Mouse (Mus musculus) hindbrain, embryonic 15.5 days (tissue): ENCODE results near the gene Phlda1. TPM values are rescaled to one million over a fixed set of nuclear protein-coding genes. Genes with fewer than 3 reads are reported as not detected.

Experiments
- ATAC-seq: fragments of 200-750 bp; cut with Nextera tagmentation; 2 replicates; pipeline ENCODE4 v1.8.0; 2017; ENCODE audit warnings: low read depth, moderate number of reproducible peaks, moderate TSS enrichment; ENCODE audit not compliant: low FRiP score
- H3K27ac ChIP-seq: fragments of 300-500 bp; sonication (generic); replicated peaks from 2 replicates; pipeline ENCODE4 v1.5.1; 2015; ENCODE audit warnings: mild to moderate bottlenecking, inconsistent platforms
- H3K27me3 ChIP-seq: fragments of 300-500 bp; sonication (generic); 2 replicates; pipeline ENCODE4 v1.6.1; 2015; ENCODE audit warnings: control low read depth, inconsistent platforms
- H3K36me3 ChIP-seq: fragments of 300-500 bp; sonication (generic); 2 replicates; pipeline ENCODE4 v1.6.1; 2015; ENCODE audit warnings: control low read depth, inconsistent platforms
- H3K4me1 ChIP-seq: fragments of 300-500 bp; sonication (generic); replicated peaks from 2 replicates; pipeline ENCODE4 v1.6.1; 2015; ENCODE audit warnings: control low read depth, inconsistent platforms
- H3K4me2 ChIP-seq: fragments of 300-500 bp; sonication (generic); 2 replicates; pipeline ENCODE4 v1.6.1; 2015; ENCODE audit warnings: moderate library complexity, mild to moderate bottlenecking, inconsistent platforms
- H3K4me3 ChIP-seq: fragments of 300-500 bp; sonication (generic); 2 replicates; pipeline ENCODE4 v1.5.1; 2015; ENCODE audit warnings: mild to moderate bottlenecking, inconsistent platforms
- H3K9ac ChIP-seq: fragments of 300-500 bp; sonication (generic); 2 replicates; pipeline ENCODE4 v1.6.1; 2015; ENCODE audit warnings: inconsistent platforms
- H3K9me3 ChIP-seq: fragments of 300-500 bp; sonication (generic); 2 replicates; pipeline ENCODE4 v1.6.1; 2016; ENCODE audit warnings: control low read depth, inconsistent platforms
- WGBS: fragments of 180-500 bp; shearing (Covaris S2); methylation state at CpG from one replicate; pipeline ENCODE4 v1.1.7; 2015; 5-methylcytosine and 5-hydroxymethylcytosine counted together
- polyA plus RNA-seq: library from polyadenylated mRNA; unstranded; fragments of >200 nt; fragmentation: Nextera tagmentation; extraction: Ambion mirVana; gene quantifications from 2 replicates; pipeline ENCODE4 v1.2.1, GENCODE M21; 2015

Gene Phlda1
- polyA plus RNA-seq, 1 experiment from 2014 or later: 68.2 TPM

- 50% methylated on average over 9 of the region's 9 CpGs for WGBS
- no peak overlapping the region for H3K4me2 ChIP-seq
- no peaks in the 10 kb centered on the region for H3K36me3 ChIP-seq
- peak; percentile 44; the same call in 1 of the 2 replicates for ATAC-seq
- peak overlapping the region; percentile 50 for H3K27ac ChIP-seq
- no peak overlapping the region for H3K9ac ChIP-seq
- H3K9me3 ChIP-seq: no peaks in the 10 kb centered on the region
- H3K4me1 ChIP-seq: peaks cover 13% of the 10 kb centered on the region
- no peaks in the 10 kb centered on the region for H3K27me3 ChIP-seq
- H3K4me3 ChIP-seq: no peak overlapping the region
Measured at GRCm38 (mm10) chr10:111539724-111540324, 33.7 kb downstream of the Phlda1 start.

- WGBS: 63% methylated on average over 9 of the region's 9 CpGs
Measured at GRCm38 (mm10) chr10:111540678-111541077, 34.6 kb downstream of the Phlda1 start.

GRCm38 (mm10) chr10:111543106-111543505 lies 37.0 kb downstream of the Phlda1 start:
- no peak overlapping the region for H3K4me3 ChIP-seq
- peaks cover 17% of the 10 kb centered on the region for H3K4me1 ChIP-seq
- no peak for ATAC-seq
- H3K9ac ChIP-seq: no peak overlapping the region
- WGBS: 79% methylated on average over 7 of the region's 7 CpGs
- no peaks in the 10 kb centered on the region for H3K9me3 ChIP-seq
- H3K27ac ChIP-seq: no peak overlapping the region
- no peaks in the 10 kb centered on the region for H3K27me3 ChIP-seq
- no peak overlapping the region for H3K4me2 ChIP-seq
- no peaks in the 10 kb centered on the region for H3K36me3 ChIP-seq

More at GRCm38 (mm10) chr10:111540678-111541077, 34.6 kb downstream of the Phlda1 start:
- H3K9ac ChIP-seq: no peak overlapping the region
- no peak overlapping the region for H3K27ac ChIP-seq
- no peaks in the 10 kb centered on the region for H3K9me3 ChIP-seq
- ATAC-seq: no peak
- H3K4me3 ChIP-seq: no peak overlapping the region
- H3K4me1 ChIP-seq: peaks cover 13% of the 10 kb centered on the region
- H3K36me3 ChIP-seq: no peaks in the 10 kb centered on the region
- H3K4me2 ChIP-seq: no peak overlapping the region
- no peaks in the 10 kb centered on the region for H3K27me3 ChIP-seq

GRCm38 (mm10) chr10:111543781-111544260 lies 37.7 kb downstream of the Phlda1 start:
- no peak overlapping the region for H3K4me2 ChIP-seq
- 40% methylated on average over 7 of the region's 7 CpGs for WGBS
- H3K27ac ChIP-seq: no peak overlapping the region
- ATAC-seq: peak; percentile 68
- H3K4me3 ChIP-seq: no peak overlapping the region
- no peaks in the 10 kb centered on the region for H3K9me3 ChIP-seq
- no peaks in the 10 kb centered on the region for H3K36me3 ChIP-seq
- peaks cover 17% of the 10 kb centered on the region for H3K4me1 ChIP-seq
- H3K27me3 ChIP-seq: no peaks in the 10 kb centered on the region
- H3K9ac ChIP-seq: no peak overlapping the region

GRCm38 (mm10) chr10:111544311-111544710 lies 38.2 kb downstream of the Phlda1 start:
- no peak overlapping the region for H3K4me3 ChIP-seq
- peaks cover 14% of the 10 kb centered on the region for H3K4me1 ChIP-seq
- no peaks in the 10 kb centered on the region for H3K27me3 ChIP-seq
- no peaks in the 10 kb centered on the region for H3K9me3 ChIP-seq
- no peak overlapping the region for H3K4me2 ChIP-seq
- no peak overlapping the region for H3K9ac ChIP-seq
- no peak overlapping the region for H3K27ac ChIP-seq
- H3K36me3 ChIP-seq: no peaks in the 10 kb centered on the region
- WGBS: 75% methylated on average over 4 of the region's 4 CpGs
- ATAC-seq: no peak

- 77% methylated on average over 4 of the region's 4 CpGs for WGBS
Measured at GRCm38 (mm10) chr10:111545648-111546047, 39.6 kb downstream of the Phlda1 start.

GRCm38 (mm10) chr10:111547881-111548372 lies 41.8 kb downstream of the Phlda1 start:
- Histone ChIP-seq H3K4me3 (no peak overlapping the region), H3K9ac (no peak overlapping the region), H3K27ac (no peak overlapping the region), H3K4me2 (no peak overlapping the region), H3K27me3 (no peaks in the 10 kb centered on the region), H3K4me1 (peaks cover 8% of the 10 kb centered on the region; the same call in 1 of the 2 replicates), H3K9me3 (no peaks in the 10 kb centered on the region), H3K36me3 (no peaks in the 10 kb centered on the region)
- ATAC-seq: peak; percentile 33; the same call in 1 of the 2 replicates
- WGBS: 69% methylated on average over 10 of the region's 10 CpGs

More at GRCm38 (mm10) chr10:111545648-111546047, 39.6 kb downstream of the Phlda1 start:
- Histone ChIP-seq H3K9me3 (no peaks in the 10 kb centered on the region), H3K4me1 (peaks cover 8% of the 10 kb centered on the region; the same call in 1 of the 2 replicates), H3K27me3 (no peaks in the 10 kb centered on the region), H3K4me3 (no peak overlapping the region), H3K27ac (no peak overlapping the region), H3K9ac (no peak overlapping the region), H3K36me3 (no peaks in the 10 kb centered on the region), H3K4me2 (no peak overlapping the region)
- ATAC-seq: no peak

GRCm38 (mm10) chr10:111550075-111550695 lies 44.1 kb downstream of the Phlda1 start:
- Histone ChIP-seq H3K27ac (no peak overlapping the region), H3K9me3 (no peaks in the 10 kb centered on the region), H3K4me3 (no peak overlapping the region), H3K27me3 (no peaks in the 10 kb centered on the region), H3K9ac (no peak overlapping the region), H3K4me2 (no peak overlapping the region), H3K4me1 (peaks cover 4% of the 10 kb centered on the region; the same call in 1 of the 2 replicates), H3K36me3 (no peaks in the 10 kb centered on the region)
- 59% methylated on average over 6 of the region's 6 CpGs for WGBS
- ATAC-seq: peak; percentile 72; the same call in 1 of the 2 replicates

- 86% methylated on average over 7 of the region's 7 CpGs for WGBS
- Histone ChIP-seq H3K36me3 (no peaks in the 10 kb centered on the region), H3K27ac (no peak overlapping the region), H3K4me1 (no peaks in the 10 kb centered on the region), H3K9ac (no peak overlapping the region), H3K4me2 (no peak overlapping the region), H3K4me3 (no peak overlapping the region), H3K9me3 (no peaks in the 10 kb centered on the region), H3K27me3 (no peaks in the 10 kb centered on the region)
- no peak for ATAC-seq
Measured at GRCm38 (mm10) chr10:111553695-111554094, 47.6 kb downstream of the Phlda1 start.

GRCm38 (mm10) chr10:111554651-111555050 lies 48.6 kb downstream of the Phlda1 start:
- no peaks in the 10 kb centered on the region for H3K9me3 ChIP-seq
- H3K36me3 ChIP-seq: no peaks in the 10 kb centered on the region
- H3K4me2 ChIP-seq: no peak overlapping the region
- H3K4me3 ChIP-seq: no peak overlapping the region
- H3K9ac ChIP-seq: no peak overlapping the region
- no peak overlapping the region for H3K27ac ChIP-seq
- no peak for ATAC-seq
- 0 out of 2 replicates have a peak, but pooled peaks cover 3% of the 10 kb centered on the region for H3K4me1 ChIP-seq
- 91% methylated on average over 5 of the region's 5 CpGs for WGBS
- no peaks in the 10 kb centered on the region for H3K27me3 ChIP-seq

GRCm38 (mm10) chr10:111558211-111558610 lies 52.1 kb downstream of the Phlda1 start:
- no peaks in the 10 kb centered on the region for H3K9me3 ChIP-seq
- no peak overlapping the region for H3K4me2 ChIP-seq
- no peaks in the 10 kb centered on the region for H3K27me3 ChIP-seq
- H3K9ac ChIP-seq: no peak overlapping the region
- ATAC-seq: no peak
- WGBS: 88% methylated on average over 5 of the region's 5 CpGs
- H3K27ac ChIP-seq: no peak overlapping the region
- H3K36me3 ChIP-seq: no peaks in the 10 kb centered on the region
- H3K4me1 ChIP-seq: 0 out of 2 replicates have a peak, but pooled peaks cover 3% of the 10 kb centered on the region
- no peak overlapping the region for H3K4me3 ChIP-seq
